Mouse (Mus musculus) adrenal gland (tissue): ENCODE results near the gene Shf.

Source experiments
- intact Hi-C: fragments of 180-260 bp; cut with DNase I; formaldehyde crosslinking; loops from one replicate; pipeline ENCODE4 v1.15.1; 2025

Gene Shf

DNA sequence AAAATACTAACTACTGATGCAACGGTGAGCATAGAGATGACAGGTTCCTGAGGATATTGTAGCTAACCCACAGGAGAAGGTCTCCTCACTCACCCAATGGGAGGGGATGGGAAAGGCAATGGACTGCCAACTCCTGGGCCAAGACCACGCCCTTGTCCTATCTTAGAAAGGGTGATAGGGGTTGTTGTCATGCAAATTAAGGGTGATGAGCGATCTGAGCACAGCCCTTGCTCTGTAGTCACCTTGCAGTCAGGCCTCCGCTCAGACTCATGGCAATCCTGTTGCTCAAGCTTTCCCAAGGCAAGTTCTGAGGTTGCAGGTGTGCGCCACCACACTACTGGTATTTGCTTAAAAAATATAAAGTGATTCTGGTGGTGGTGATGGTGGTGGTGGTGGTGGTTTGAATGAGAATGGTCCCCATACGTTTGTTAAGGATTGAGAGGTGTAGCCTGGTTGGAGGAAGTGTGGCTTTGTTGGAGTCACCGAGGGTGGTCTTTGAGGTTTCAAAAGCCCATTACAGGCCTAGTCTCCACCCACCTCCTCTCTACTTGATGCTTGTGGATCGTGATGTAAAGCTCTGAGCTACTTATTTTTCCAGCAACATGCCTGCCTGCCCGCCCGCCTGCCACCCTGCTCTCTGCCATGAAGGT, 1.3 kb upstream of the Shf start:
- intact Hi-C loops, result no loop called here

DNA sequence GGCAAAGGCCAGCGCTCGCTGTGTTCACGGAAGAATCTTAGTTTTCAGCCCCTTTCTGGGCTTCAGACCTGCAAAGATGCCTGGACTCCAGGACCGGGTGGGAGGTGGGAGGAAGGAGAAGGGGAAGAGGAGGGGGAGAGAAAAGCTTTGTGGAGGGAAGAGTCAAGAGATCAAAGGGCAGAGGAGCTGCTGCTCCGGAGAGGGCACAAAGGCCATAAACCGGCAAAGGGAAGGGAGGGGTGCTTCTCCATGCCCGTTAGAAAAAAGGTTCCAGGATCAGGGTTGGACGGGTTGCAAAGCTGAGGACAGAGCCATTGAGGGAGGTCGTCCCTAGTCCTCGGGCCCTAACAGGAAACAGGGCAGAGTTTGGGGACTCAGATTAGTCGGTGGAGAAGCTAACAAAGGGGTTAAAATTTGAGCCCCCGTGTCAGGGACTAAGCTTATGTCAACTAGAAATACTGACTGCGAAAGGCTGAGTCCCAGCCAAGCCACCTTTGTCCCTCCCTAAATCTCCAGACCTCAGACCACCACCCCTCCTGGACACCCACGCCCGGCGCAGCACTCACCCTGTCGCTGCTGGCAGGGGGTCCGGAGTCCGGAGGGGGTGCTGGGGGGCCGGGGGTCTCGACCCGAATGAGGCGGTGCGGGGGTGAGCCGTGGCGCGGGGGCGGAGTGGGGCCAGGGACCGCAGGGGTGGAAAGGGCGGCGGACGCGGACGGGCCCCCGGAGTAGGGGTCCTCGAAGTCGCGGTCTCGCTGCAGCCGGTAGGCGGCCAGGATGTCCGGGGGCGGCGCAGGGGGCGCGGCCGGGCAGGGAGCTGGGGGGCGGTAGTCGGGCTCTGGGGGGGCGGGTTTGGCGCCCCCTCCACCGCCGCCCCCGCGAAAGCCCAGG, 636 bp downstream of the Shf start:
- intact Hi-C loops, result no loop called here

DNA sequence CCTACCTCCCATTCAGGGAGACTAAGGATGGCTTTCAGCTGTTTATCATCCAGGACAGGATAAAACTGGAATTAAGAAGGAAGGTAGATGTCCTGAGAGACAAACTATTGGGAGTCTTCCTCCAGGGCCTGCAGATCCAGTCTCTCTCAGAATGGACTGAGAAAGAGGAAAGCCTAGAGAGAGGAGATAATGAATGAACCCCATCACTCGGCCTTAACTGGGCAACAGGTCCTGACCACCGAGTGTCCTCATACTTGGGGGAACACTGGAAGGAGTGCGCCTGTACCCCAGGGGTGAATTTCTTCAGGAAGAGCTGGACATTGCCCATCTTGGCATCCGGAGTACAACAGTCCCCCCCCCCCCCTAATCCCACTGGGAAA, 1.3 kb downstream of the Shf start:
- intact Hi-C loops, result no loop called here

DNA sequence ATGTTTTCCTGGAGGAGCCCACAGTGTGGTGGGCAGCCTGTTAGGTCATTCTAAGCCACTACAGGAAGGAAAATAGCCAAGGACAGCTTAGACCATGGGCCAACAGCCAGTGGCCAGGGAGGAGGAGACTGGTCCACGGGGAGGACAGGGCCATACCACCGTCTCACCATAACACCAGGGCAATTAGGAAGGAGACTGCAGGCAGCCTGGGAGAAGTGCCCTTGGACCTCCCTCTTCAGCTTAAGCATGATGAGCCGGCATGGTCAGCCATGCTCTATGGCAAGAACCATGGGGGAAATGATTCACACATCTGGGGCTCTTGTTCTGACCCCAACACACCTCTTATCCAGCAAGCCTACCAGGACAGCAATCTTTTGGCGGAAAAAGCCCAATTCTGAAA, 1.8 kb downstream of the Shf start:
- intact Hi-C loops, result no loop called here

DNA sequence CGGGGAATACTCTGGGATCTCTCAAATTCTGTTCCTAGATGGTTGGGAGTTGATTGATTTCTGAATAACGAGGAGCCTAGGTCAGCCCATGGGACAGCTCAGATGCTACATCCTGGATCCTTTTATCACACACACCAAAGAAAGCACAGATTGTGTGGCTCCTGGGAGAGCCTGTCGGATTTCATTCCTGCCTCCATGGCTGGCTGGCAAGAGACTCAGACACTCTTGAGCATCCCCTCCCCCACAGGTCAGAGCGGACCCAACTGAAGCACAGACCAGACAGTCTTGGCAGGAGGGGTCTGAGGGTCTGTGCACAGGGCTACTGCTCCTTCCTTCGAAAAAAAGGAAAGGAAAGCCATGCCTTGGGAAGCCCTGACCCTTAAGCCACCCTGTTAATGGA, 2.3 kb downstream of the Shf start:
- intact Hi-C loops, result no loop called here

DNA sequence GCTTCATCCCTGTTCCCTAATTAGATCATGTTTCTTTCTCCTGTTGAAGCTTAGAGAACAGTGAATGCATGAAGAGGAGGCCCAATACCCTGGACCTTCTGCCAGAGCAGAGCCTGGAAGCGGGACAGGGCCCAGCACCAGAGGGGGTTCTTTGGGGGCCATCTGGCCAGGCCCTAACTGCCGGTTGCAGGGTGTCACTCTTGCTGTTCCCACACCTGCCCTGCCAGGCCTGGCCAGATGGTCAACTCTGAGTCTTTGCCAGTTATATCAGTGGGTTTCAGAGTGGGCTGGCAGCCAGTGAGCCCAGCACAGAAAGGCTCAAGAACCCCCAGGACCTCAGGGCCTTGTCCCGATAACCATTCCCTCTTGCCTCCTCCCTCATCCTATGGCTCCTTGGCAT, 2.9 kb downstream of the Shf start:
- intact Hi-C loops, result no loop called here

DNA sequence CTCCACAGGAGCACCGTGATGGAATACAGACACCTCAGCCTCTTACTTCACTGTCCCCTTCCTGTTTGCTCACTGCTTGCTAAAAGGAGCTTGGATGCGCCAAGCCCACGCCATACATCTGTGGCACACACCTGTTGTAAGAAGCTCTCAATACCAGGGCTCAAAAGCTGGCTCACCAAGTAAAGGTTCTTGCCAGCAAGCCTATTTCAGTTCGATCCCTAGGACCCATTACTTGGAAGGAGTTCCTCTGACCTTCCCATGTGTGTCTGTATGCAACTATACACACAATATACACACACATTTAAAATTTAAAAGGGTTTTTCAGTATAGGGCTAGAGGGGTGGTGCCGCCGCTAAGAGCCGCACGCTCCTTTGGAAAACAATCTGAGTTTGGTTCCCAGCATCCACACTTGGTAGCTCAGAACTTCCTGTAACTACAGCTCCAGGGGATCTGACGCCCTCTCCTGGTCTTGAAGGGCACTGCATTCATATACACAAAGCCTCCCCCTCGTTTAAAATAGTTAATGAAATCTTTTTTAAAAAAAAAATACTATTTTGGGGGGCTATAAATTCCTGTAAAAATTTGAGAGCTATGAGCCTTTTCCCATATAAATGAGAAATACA, 3.6 kb downstream of the Shf start:
- intact Hi-C loops, result no loop called here

DNA sequence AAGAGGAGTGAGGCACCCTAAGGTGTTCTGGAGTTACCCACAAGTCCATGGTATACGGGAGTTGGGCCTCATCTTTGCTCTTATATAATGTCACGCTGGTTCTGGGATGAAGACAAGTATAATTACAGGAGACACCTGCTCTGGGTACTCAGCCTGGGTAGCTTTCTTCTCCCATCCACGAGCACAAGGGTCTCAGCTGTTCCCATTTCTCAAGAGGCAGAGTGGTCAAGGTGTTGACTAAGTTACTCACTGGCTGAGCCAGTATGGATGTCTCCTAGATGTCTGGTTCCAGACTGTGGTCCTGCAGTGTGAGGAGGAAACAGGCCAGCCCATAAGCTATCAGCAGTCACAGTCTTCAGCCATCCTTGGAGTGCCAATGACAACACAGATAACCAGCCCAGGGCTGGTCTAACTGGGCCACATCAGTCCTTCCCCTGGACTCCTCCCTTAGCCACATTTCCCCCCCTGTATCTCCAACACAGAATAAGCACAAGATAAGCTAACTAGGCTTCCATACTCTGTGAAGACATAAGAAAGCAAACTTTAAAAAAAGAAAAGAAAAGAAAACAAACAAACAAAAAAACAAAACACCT, 4.5 kb downstream of the Shf start:
- intact Hi-C loops, result no loop called here

DNA sequence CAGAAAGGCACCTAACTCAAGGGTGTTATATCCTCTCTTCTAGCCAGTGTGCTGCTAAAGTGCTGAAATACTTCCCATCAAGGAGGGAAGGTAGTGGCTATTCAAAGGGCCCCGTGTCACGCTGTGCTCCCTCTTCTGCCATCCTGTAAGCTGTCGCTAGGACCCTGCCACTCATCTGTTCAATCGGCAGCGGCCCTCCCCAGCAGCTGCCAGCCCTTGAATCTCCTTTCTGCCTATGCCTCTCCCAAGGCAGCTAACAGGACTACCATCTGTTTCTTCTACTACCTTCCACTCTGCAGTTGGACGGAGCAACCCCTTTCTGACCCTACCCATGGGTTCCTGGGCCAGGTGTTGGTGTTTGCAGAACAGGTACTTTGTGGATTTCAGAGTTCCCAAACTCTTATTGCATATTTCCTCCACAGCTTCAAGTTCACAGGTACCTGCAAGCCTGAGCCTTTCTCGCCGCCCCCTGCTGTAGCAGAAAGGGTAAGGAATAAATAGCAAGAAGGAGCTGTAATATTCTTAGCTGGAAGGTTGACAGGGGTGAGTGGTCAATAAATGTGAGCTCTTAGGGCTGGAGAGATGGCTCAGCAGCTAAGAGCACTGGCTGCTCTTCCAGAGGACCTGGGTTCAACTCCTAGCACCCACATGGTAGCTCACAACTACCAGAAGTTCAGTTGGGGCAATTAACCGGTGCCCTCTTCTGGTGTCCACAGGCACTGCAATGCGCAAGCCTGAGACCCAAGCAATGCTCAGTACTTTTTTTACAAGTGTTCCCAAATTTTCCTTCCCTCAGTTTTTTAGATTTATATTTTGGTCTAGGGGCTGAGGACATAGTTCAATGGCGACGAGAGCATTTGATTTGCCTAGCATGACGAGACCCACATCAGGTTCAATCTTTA, 6.1 kb downstream of the Shf start:
- intact Hi-C loops, result no loop called here

DNA sequence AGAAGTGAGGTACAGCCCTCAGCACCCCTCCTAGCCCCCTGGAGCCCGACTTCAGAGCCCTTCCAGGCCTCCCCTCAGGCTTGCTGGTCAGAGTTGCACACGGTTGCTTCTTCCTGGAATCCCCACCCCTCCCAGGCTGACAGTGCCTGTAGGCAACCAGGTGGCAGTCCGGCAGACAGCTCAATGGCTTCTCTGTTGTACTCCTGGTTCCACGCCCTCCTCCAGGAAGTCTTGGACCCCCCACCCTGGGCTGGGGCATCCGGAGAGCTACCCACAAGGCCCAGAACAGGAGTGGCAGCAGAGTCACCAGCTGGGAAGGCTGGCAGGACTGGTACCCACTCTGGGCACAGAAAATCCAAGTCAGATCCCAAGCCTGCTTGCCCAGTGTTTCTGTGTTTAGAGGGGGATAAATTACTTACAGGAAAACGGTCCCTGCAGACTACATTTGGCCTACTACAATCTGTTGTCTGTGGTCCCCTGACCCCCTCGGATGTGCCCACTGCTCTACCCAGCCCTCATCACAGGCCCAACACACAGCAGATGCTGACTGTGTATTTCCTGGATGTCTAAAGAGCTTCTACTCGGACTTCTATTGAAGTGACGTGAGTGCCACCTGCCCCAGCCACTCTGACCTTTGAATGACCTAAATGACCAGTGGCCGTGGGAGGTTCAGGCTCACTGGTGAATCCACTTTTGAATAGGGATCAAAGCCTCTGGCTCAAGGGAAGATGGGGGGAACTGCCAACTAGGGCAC, 6.9 kb downstream of the Shf start:
- intact Hi-C loops, result no loop called here

DNA sequence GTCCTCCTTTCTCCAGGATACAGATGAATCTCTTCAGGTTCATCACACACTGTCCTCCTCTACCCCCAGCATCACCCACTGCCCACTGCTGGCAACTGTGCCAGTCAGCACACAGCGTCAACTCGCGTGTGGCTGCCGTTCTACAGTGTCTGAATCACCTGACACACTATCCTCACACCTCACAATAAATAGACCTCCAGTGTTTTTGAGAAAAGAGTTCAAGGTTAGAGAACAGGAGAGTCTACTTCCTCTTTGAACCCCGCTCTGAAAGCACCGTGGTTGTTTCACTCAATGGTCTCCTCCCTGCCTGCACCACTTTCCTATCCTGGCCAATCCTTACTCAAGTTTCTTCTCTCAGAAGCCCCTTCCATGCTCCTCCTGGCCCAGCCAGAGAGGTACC, 7.8 kb downstream of the Shf start:
- intact Hi-C loops, result no loop called here

DNA sequence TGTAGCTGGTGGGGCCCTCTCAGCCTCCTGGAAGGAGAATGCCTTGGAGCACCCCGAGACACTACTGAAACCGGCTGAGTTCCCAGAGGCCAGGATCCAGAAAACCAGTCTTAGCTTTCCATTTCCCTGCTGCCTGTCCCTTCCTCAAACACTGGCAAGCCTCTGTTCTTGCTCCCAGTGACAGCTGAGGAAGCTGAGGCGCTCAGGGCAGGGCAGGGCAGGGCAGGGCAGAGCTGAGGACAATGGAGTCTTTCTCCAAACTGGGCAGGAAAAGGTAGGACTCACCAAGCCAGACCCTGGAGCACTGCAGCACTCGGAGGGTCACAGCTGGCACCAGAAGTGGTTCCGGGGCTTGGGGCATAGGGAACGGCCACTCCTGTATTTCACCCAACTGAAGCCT, 8.7 kb downstream of the Shf start:
- intact Hi-C loops, result no loop called here

DNA sequence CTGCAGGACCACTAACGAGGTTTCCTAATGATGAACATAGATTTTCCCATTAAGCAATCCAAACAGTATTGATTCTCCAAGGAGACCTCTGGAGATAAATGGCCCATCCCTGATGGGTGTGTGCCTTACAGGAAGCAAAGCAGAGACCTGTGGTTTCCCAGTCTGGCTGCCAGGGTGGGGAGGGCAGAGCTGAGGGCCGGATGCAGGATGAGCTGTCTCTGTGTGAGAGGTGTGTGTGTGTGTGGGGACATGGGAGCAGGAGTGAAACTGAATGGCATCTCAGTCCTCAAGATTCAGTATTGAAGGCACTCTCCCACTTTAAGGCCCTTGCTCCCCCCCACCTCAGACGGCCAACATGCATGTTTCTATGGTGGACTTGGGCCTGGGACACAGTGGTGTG, 12.8 kb downstream of the Shf start:
- intact Hi-C loops, result no loop called here

DNA sequence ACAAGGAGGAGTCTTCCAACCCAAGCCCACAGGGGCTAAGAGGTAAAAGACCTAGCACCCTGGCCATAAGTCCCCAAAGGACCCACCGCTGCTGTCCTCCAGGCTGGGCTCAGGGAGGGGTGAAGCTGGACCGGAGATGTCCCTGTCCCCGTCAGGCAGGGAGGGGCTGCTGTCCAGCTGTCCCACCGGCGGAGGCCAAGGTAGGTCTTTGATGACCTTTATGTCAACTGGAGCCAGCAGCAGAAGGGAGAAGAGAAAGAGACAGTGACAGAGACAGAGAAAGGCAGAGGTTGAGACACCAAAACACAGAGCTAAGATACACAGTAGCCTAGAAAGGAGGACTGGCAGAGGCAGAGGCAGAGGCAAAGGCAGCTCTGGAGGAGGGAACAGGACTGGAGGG, 13.6 kb downstream of the Shf start:
- intact Hi-C loops, result no loop called here

DNA sequence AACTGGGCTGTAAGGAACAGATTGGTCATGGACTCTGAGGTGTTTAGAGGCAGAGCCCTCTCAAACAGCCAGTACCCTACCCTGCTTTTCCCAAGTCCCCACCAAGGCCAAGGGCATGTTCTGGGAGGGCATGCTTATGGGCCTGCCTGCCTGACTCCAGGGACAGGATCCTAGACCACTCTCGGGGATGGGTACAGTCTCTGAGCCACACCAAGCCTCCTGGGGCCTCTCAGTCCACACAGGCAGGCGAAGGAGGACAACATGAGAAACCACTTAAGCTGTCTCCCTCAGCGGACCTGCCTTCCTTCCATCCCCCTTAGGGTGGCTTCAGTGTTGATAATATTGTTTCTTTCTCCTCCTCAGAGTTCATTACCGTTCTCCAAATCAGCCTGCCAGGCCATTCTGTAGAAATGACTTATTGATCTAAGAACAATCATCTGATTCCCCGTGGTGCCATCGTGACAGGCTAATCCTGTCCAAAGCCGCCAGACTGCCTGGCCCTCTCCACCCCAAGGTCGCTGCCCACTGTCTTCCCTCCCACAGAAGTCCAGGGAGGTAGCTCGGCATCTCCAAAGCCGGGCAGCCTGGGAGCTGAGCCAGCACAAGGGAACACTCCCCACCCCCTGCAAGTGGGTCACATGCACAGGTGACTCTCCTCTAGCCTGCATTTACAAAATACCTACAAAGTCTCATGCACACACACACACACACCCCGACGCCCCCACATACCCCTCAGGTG, 14.6 kb downstream of the Shf start:
- intact Hi-C loops, result no loop called here

DNA sequence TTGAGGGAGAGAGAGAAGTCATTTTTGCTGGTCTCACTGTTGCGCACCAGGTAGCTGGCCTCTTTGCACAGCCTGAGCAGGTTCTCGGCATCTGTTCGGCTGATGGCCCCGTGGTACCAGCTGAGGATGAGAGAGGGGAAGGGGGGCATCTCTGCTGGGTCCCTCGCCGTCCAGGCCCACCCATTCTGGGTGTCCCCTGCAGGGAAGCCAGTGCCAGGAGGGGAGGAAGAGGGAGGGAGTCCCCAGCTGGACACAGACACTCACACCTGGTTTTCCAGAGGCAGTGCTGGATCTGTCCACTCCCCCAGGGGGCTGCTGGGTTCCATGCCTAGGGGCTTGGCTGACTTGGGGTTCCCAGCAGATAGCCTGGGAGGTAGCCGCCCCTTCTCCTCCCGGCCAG, 15.2 kb downstream of the Shf start:
- intact Hi-C loops, result no loop called here

DNA sequence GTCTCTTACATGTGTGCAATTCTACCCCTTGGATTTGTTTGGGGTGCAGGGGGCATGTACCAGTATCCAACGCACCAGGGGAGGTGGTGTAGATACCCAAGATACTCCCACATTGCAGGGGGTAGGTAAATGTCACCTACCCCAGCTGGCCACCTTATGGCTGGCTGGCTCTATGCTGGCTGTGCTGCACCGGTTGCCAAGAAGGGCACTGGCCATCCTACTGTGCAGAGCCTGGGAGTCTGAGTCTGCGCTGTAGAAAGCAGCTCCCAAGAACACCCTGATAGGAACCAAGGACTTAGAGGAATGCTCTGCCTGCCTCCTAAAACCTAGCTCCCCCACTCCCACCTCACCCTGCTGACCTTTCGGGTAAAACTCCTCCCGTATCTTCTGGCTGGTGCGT, 16.0 kb downstream of the Shf start:
- intact Hi-C loops, result no loop called here

DNA sequence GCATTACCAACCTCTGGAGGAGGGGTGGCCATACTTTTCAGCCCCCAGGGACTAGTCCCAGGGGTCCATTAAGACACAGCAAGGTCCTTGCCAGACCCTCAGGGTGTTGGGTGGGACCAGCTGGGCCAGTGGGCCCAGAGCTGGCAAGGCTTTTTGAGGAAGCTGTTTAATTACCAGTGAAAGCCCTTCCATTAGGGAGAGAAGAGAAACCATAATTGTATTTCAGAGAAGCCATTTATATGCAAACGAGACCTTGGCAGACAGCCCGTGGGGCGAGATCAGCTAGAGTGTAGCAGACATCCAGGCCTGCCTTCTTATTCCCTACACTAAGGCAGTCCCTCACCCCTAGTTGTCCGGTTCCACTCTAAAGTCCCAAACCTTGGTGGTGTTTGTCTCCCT, 17.0 kb downstream of the Shf start:
- intact Hi-C loops, result no loop called here

DNA sequence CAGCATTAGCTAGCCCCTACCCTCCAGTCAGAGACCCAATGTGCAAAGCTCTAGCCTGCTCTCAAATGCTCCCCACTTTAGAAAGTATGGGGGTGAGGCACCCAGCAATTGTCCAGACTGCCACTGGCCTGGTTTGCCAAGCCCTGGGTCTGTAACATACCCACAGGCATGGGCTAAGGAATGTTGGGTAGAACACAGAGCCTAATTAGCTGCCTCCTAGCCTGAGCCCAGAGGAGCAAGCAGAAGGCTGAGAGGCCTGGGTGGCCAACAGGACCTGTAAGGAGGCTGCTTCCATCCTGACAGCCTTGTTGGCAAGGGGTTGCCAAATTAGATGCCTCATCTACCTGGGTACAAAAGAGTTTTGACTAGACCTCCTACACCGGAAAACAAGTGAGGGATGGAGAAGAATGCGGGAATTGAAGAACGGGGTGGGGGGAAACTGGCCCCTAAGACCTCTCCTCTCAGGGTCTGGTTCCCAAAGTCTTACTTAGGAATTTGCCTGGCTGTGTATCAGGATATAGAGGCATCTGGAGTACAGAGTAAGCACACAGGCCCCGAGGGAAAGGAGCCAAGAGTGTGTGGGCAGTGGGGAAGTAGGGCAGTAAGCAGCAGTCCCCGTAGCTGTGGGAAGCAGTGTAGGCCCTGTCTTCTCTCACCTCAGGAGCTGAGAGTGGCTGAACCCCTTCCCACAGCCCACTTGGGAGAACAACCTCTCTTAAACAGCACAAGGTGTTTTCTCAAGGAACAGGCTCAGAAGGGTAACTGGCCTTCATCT, 17.6 kb downstream of the Shf start:
- intact Hi-C loops, result no loop called here
